Mouse (Mus musculus): ENCODE results near the gene Ush2a.

The Ush2a gene

GRCm38 (mm10) chr1:188543364-188543763, 281.5 kb downstream of the Ush2a start:
- DNase-seq (ENCODE audit: low spot score) = no peak

GRCm38 (mm10) chr1:188549686-188550085, 287.9 kb downstream of the Ush2a start:
- peak; percentile 16 for DNase-seq (ENCODE audit: low spot score)

DNA sequence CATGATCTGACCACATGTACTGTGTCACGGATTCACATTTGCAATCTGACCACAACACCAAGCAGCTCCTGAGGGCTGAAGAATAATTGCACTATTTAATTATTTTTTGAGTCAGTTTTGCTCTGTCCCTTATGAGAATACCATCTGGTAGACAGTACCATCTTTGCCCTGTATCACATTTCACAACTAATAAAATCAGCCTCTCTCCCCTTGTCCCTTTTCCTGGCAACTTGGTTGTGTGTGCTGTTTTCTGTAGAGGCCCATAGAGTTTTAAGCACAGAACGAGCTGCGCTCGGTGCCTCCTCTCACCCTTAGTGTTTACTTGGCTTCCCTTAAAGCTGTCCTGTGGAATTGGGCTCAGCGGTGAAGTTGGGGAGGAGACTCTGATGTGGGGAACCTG, 290.0 kb downstream of the Ush2a start:
- no peak for DNase-seq (ENCODE audit: low spot score)

DNA sequence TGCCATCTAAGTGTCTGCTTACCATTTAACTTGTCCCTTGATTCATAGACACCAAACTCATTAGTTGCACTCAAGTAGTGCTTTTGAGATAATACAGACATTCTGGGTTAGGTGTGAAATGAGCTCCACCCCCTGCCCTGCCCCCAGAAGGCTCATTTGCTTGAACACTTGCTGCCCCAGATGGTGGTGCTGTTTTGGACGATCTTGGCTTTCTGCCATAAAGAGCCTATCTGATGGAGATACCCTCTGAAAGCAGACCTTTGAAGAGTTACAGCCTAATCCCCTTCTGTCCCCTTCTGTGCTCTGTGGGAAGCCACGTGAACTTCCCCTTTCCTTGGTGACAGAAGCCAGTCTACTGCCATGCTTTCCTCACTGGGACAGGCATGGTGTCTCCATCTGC, 297.1 kb downstream of the Ush2a start:
- no peak for DNase-seq (ENCODE audit: low spot score)

DNA sequence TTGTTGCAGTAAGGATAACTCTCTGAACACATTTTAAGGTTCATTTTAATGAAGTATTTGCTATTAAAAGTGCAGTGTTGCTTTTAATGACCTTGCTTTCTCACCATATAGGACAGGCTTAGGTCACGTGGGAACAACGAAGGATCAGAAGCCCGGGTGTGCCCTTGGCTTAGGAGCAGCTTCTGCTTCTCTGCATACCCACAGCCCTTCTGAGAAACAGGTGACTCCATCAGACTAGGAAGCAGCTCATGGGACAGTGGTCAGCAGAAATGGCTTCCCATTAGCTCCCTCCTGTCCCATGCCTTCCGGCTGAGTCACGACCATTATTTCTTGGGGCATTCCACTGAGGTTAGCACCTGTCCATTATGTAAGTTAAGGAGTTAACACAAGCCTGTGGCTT, 304.4 kb downstream of the Ush2a start:
- no peak for DNase-seq (ENCODE audit: low spot score)

DNA sequence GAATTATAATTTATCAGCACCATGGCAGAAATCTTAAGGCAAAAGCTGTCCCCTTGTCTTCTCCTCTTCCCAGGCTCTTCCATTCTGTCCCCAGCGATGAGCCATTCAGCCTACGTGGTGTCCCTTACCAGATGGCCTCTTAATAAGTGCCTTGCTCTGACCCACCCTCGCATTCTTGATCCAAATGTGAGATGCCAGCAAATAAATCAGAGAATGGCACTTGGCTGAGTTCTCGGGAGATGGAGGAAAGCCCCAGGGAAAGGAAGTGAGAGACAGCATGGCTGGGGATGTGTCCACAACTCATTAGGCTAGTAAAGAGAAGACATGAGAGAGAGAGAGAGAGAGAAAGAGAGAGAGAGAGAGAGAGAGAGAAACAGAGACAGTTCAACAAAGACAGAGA, 305.7 kb downstream of the Ush2a start:
- no peak for DNase-seq (ENCODE audit: low spot score)

DNA sequence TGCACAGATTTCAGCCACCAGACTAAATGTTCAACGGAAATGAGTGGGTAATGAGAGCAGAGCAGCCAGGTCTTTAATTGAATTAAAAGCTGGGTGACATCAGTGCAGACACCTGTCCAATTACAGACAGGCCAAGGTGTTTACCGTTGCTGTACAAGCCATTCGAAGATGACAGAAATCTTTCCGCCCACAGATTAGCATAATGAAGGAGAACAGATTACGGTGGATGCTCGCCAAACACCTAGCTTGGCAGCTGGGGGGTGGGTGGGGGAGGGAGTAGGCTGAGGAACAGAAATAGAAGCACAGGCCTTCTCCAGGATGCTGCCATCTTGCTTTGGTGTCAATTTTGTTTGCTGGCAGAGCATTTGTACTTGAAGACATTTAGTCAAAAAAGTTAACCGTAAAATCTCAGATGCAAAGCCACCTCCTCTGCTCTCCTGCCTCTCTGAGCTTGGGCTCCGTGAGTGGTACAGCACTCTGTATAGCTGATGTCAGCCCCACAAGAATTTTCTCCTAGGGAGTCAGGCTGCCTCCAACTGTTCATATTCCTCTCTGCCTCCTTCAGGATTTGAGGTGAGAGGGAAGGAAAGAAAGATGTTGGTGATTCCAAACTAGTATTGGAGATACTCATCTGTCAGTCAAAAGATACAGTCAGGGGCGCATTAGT, 306.6 kb downstream of the Ush2a start:
- no peak for DNase-seq (ENCODE audit: low spot score)

DNA sequence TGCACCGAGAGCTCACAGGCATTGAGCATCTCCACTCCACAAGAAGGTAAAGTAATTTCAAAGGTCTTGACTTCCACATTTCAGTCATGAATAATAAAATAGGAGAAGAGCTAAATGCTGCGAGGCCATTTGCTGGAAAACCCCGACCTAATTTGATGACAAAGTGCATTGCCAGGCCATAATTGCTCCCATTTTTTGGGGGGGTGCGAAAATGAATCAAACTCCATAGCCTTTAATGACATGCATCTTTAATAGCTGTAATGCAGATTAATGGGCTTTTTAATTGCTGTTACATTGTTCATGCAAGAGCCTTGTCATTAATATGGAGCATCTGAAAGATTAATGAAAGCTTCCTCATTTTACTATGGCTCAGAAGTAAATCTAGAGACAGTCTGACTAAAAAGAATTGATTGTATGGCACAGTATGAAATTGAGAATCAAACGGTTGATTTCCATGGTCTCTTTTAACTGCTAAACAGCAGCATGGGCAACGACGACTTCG, 314.5 kb downstream of the Ush2a start:
- no peak for DNase-seq (ENCODE audit: low spot score)

DNA sequence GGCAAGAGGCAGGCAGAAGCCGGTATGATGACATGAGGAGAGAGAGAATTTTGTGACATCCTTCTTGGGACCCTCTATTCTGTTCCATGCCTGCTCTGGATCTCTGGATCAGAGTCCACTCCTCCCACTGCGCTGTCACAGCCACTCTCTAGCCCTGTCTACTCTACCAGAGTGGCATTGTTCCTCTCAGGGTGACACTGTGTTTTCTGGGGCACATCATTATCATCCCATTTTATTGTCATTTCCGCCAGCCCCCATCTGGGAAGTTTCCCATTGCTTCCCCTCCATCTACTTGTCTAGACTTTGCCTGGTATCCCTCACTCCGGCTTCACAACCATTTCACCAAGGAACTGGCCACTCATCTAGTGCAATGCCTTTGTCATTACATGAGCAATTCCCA, 315.6 kb downstream of the Ush2a start:
- DNase-seq (ENCODE audit: low spot score) = no peak

- no peak for DNase-seq (ENCODE audit: low spot score)
Observed at GRCm38 (mm10) chr1:188581136-188581535, 319.3 kb downstream of the Ush2a start.

GRCm38 (mm10) chr1:188595251-188595650, 333.4 kb downstream of the Ush2a start:
- peak; percentile 12 for DNase-seq (ENCODE audit: low spot score)

GRCm38 (mm10) chr1:188598052-188598451, 336.2 kb downstream of the Ush2a start:
- DNase-seq (ENCODE audit: low spot score) = no peak

GRCm38 (mm10) chr1:188599134-188599533, 337.3 kb downstream of the Ush2a start:
- no peak for DNase-seq (ENCODE audit: low spot score)

GRCm38 (mm10) chr1:188606450-188606849, 344.6 kb downstream of the Ush2a start:
- no peak for DNase-seq (ENCODE audit: low spot score)

- DNase-seq (ENCODE audit: low spot score) = no peak
Observed at GRCm38 (mm10) chr1:188616547-188616946, 354.7 kb downstream of the Ush2a start.

DNA sequence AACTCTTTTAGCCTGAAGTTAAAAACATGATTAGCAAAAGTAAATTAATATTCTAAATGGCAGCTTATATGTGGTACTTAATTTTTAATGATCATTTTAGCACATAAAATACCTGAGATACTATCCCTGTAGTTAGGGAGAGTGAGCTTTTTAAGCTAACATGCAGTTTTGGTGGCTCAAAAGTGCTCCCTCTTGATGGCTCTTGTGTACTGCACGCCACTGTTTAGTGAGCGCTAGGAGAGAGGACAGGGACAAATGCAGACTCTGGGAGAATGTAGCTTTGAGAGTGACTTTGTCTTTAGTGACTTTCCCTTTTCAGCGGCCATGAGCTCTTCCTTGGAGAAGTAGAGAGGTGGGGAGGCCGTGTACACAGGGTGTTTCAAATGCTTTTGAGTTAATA, 371.9 kb downstream of the Ush2a start:
- DNase-seq (ENCODE audit: low spot score) = peak; percentile 63

DNA sequence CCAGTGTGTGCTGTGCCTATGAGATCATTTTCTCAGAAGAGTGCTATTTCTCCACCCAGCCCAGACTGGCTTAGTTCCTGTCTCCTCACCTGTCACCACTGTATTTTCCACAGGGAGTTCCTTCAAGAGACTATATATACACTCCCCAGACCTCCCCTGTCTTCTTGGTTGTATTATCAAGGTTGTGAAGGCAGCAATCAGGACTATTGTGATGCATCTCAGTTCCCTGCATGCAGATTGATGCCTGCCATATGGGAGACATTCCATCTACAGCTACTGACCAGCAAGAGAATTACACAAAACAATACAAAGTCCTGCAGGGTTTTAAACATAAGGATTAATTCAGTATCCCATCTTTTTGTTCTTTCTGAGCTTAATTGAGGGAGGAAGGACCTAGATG, 377.8 kb downstream of the Ush2a start:
- DNase-seq (ENCODE audit: low spot score) = no peak

DNA sequence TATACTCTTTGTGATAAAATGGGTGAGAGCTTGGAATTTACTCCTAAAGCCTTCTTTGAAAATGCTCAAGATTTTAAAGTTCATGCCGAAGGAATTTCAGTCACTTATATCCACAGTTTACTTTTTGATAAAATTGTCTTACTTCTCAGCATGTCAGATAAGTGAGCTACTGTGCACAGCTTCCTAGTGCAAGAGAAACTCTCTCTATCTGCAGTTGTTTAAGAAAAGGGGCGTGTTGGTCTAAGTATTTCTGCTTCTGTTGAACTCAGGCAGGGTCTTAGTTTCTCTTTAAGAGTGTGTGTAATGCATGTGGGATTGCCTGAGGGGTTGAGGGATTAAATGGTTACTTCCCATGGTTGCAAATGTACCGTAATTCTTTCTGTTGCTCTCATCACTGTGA, 381.3 kb downstream of the Ush2a start:
- no peak for DNase-seq (ENCODE audit: low spot score)

- DNase-seq (ENCODE audit: low spot score) = no peak
Observed at GRCm38 (mm10) chr1:188653001-188653400, 391.2 kb downstream of the Ush2a start.

DNA sequence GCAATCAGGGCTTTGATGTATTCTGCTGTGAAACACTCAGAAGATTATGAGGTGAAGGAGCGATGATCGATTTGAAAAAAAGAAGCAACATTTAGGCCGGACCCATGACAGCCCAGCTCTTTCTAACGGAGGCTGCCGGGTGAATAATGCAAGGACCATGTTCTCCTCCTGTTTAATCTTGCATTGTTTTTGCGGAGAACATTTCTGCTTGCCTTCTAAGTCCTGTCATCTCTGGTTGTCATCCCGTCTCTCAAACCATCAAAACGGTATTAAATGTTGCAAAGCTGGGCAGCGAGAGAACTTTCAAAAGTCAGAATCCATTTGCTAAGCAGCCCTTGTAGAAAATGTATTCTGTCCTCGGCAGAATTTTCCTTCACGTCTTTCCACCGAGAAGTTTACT, 394.3 kb downstream of the Ush2a start:
- DNase-seq (ENCODE audit: low spot score) = no peak

- DNase-seq (ENCODE audit: low spot score) = peak; percentile 30
Observed at GRCm38 (mm10) chr1:188659159-188659558, 397.3 kb downstream of the Ush2a start.

- DNase-seq (ENCODE audit: low spot score) = peak; percentile 69
Observed at GRCm38 (mm10) chr1:188660339-188660738, 398.5 kb downstream of the Ush2a start.

DNA sequence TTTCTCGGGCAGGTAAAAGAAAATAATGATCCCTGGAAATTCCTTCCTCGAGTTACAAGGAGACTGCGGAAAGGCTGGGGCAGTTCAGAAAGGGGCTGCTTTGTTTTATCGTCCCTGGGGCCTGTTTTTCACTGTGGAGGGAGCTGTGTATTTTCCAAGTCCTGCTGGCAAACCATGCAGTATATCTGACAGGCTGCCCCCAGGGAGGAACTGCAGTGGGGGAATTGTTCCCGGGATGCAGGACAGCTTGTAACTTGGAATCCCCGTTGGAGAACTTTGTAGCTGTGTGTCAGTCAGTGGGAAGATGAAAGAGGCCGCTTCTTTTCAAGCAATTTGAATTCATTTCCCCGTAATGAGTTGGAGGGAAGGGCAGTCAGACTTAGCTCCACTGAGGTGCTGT, 399.1 kb downstream of the Ush2a start:
- DNase-seq (ENCODE audit: low spot score) = peak; percentile 60

- DNase-seq (ENCODE audit: low spot score) = no peak
Observed at GRCm38 (mm10) chr1:188667460-188667859, 405.6 kb downstream of the Ush2a start.

Measured in embryo, embryonic 10 days (tissue).